Mouse (Mus musculus) stomach, postnatal 0 days (tissue): Measurements from ENCODE around the gene Rock2.

ENCODE experiments used
- CTCF ChIP-seq: IDR thresholded peaks from 2 replicates; pipeline ENCODE4 v1.5.1; 2016; ENCODE audit warnings: antibody characterized with exemption, low read depth, mild to moderate bottlenecking, moderate library complexity
- EP300 ChIP-seq: optimal IDR thresholded peaks from 2 replicates; pipeline ENCODE3; 2016; ENCODE audit warnings: antibody characterized with exemption

DNA sequence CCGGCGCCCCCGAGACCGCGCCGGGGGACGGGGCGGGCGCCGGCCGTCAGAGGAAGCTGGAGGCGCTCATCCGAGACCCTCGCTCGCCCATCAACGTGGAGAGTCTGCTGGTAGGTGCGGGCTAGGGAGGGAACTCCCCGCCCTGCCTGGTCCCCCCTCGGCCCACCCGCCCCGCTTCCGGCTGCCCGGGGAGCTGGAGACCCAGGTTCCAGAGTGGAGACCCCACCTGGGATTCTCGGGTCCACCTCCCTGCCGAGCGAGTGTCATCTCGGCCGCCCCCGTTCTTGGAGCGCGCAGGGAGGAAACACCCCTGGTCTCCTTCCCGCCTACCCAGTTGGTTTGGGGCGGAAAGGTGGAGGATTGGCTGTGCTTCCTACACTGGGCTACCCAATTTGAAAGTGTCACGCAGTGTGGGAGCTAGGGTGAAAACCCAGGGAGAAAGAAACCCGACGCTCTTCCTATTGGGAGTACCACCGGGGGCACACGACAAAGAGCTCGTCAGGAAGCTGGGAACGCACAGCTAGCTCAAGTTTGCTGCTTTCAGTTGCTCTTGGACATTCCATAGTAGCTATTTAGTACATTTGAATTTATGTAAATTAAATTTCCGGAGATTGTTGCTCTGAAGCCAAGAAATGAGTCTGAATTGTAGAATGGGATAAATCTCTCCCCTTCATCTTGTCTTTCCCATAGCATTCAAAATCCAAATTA lies 680 bp downstream of the Rock2 start:
- TF ChIP-seq CTCF (no peak), EP300 (no peak)
